Mouse (Mus musculus) gastrocnemius, adult 8-10 months (tissue): ENCODE results near the gene Dus2. TPM values are rescaled to one million over a fixed set of nuclear protein-coding genes. Genes with fewer than 3 reads are reported as not detected.

ENCODE experiments used
- DNase-seq, 2 experiments: peaks; one replicate each; pipeline ENCODE4 v3.0.0; 2022; ENCODE audit warnings: low spot score in 2 of 2
- microRNA-seq: library from miRNA; unstranded; fragments of <30 nt; microRNA quantifications from one replicate; pipeline ENCODE4 v1.2.0, GENCODE M21; 2022
- total RNA-seq, 4 experiments: library from RNA; stranded (reverse); gene quantifications; 2 replicates each; pipeline ENCODE4 v1.2.4; 2022

Gene Dus2
- total RNA-seq, 4 experiments from 2014 or later, result 10.3 to 12.7 (median 10.8) TPM

DNA sequence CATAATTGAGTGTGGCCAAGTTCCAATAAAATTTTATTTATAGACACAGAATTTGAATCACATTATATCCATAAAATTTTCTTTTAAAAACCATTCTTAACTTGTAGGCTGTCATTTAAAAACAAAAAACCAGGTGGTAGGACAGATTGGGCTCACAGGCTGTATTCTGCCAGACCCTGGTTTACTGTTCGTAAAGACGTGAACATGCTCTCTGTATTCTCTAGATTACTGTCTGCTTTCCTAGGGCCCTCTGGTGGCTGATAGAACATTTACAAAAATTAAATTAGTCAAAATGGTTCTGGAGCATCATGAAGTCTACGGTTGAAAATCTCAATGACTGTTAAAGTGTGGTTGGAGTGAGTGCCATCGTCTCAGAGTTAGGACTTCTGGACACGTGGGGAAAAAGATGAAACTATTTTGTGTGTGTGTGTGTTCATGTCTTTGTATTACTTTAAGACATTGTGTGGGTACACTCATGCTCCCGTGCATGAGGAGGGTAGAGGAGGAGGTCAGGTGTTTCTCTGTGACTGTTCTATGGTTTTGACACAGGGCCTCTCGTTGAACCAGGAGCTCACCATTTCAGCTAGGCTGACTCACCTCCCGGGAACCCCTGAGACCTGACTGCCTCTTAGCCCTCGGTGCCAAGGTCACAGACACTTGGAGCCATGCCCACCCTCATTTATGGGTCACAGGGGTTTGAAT is 84.2 kb downstream of the Dus2 start:
- DNase-seq, result no peak

DNA sequence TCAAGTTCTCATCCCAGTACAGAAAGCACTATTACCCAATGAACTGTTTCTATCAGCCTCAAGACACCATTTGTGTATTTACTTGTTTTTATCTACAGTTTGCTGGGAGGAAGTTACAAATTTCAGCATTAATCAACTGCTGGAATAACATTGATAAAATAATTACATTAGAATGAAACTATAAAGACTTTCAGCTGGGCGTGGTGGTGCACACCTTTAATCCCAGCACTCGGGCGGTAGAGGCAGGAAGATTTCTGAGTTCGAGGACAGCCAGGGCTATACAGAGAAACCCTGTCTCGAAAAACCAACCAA is 84.7 kb downstream of the Dus2 start:
- no peak for DNase-seq

DNA sequence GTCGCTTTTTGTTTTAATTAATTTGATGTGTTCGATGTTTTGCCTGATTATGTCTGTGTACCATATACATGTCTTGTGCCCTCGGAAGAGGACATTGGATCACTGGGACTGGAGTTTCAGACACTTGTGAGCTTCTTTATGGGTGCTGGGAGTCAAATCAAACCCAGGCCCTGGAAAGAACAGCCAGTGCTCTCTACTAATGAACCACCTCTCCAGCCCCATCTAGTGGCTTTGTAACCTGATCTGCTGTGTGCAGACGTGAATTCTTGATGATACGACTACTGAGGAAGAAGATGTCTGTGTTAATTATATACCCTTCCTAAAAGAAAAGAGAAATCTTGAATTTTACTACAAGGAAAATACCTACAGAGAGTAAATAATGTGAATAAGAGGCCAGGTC is 85.5 kb downstream of the Dus2 start:
- DNase-seq, result no peak

DNA sequence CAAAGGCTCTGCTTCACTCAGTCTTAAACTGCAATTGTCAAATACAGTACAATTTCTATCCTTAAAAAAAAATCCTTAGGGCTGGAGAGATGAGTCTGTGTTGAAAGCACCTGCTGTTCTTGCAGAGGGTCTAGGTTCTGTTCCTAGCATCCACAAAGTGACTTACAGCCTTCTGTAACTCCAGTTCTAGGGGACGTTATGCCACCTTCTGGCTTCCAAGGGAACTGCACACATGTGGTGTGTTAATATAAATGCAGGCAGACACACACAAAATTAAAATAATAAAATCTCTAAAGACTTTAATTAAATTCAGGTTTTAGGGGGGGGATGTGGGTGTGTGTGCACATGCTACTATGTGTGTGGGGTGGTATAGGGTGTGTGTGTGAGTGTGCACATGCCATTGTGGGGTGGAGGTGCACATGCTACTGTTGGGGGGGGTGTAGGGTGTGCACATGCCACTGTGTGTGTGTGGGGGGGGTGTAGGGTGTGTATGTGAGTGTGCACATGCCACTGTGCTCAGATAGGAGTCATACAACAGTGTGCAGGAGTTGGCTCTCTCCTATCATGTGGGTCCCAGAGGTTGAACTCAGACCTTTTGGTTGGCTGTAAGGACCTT is 86.4 kb downstream of the Dus2 start:
- no peak for DNase-seq

DNA sequence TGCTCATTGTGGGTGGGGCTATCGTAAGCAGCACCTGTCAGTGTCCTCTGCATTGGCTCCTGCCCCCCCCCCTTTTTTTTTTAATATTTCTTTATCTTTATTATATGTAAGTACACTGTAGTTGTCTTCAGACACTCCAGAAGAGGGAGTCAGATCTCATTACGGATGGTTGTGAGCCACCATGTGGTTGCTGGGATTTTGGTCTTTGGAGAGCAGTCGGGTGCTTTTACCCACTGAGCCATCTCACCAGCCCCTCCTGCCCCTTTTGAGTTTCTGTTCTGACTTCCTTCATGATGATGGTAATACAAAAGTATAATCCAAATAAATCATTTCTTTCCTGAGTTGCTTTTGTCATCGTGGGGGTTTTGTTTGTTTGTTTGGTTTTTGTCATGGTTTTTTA is 111.2 kb downstream of the Dus2 start:
- no peak for DNase-seq

Small RNA genes lying within 50 kb of the gene (microRNA-seq; reads per million reads assigned to microRNA genes)
- not detected for gene Mir7074

Other genes with a start within 250 kb of the Dus2 start
- 1 to 10 TPM; 7.0 to 9.1 (median 8.3) TPM for gene Gfod2, start 232.7 kb upstream of the Dus2 start, total RNA-seq
- 10 to 100 TPM; 19.3 to 25.2 (median 23.0) TPM for gene Ranbp10, start 164.0 kb upstream of the Dus2 start, total RNA-seq
- gene Tsnaxip1, start 163.6 kb upstream of the Dus2 start, total RNA-seq, result not detected
- 1 to 10 TPM in 1 of 4 experiments, under 1 TPM in 3; 0.31 to 1.4 (median 0.72) TPM for gene Cenpt, start 138.1 kb upstream of the Dus2 start, total RNA-seq
- 10 to 100 TPM; 20.4 to 24.1 (median 22.0) TPM for gene Thap11, start 136.2 kb upstream of the Dus2 start, total RNA-seq
- gene Nutf2, start 130.8 kb upstream of the Dus2 start, total RNA-seq, result 10 to 100 TPM; 21.4 to 44.7 (median 25.5) TPM
- 10 to 100 TPM; 18.8 to 21.9 (median 20.0) TPM for gene Edc4, start 110.5 kb upstream of the Dus2 start, total RNA-seq
- gene Nrn1l, start 97.8 kb upstream of the Dus2 start, total RNA-seq, result not detected
- gene Pskh1, start 90.9 kb upstream of the Dus2 start, total RNA-seq, result 10 to 100 TPM; 10.9 to 14.7 (median 12.8) TPM
- gene Ctrl, start 57.5 kb upstream of the Dus2 start, total RNA-seq, result not detected
- 10 to 100 TPM; 15.3 to 22.6 (median 19.7) TPM for gene Psmb10, start 52.9 kb upstream of the Dus2 start, total RNA-seq
- under 1 TPM in 2 of 4 experiments, not detected in 2; 0.24 to 0.78 TPM for gene Lcat, start 48.0 kb upstream of the Dus2 start, total RNA-seq
- 10 to 100 TPM; 11.8 to 12.7 (median 12.0) TPM for gene Slc12a4, start 25.2 kb upstream of the Dus2 start, total RNA-seq
- gene Dpep3, start 11.9 kb upstream of the Dus2 start, total RNA-seq, result not detected
- not detected for gene Dpep2nb, start 14.6 kb downstream of the Dus2 start, total RNA-seq
- gene Ddx28, start 20.5 kb downstream of the Dus2 start, total RNA-seq, result 10 to 100 TPM; 11.2 to 13.1 (median 11.7) TPM
- 10 to 100 TPM; 23.6 to 30.5 (median 25.5) TPM for gene Nfatc3, start 67.5 kb downstream of the Dus2 start, total RNA-seq
- not detected for gene Esrp2, start 145.6 kb downstream of the Dus2 start, total RNA-seq
- 1 to 10 TPM; 3.3 to 5.6 (median 4.0) TPM for gene Pla2g15, start 159.1 kb downstream of the Dus2 start, total RNA-seq
- 10 to 100 TPM in 2 of 4 experiments, 1 to 10 TPM in 2; 7.2 to 11.4 (median 9.3) TPM for gene Slc7a6, start 177.5 kb downstream of the Dus2 start, total RNA-seq
- 1 to 10 TPM; 7.1 to 9.8 (median 8.1) TPM for gene Slc7a6os, start 219.6 kb downstream of the Dus2 start, total RNA-seq
- gene Prmt7, start 219.6 kb downstream of the Dus2 start, total RNA-seq, result 10 to 100 TPM; 31.1 to 36.8 (median 34.2) TPM